Mouse (Mus musculus) midbrain, embryonic 15.5 days (tissue): ENCODE results near the gene 4930469K13Rik. TPM values are rescaled to one million over a fixed set of nuclear protein-coding genes. Genes with fewer than 3 reads are reported as not detected.

ENCODE experiments used
- polyA plus RNA-seq: library from polyadenylated mRNA; unstranded; fragments of >200 nt; fragmentation: Nextera tagmentation; extraction: Ambion mirVana; gene quantifications from 2 replicates; pipeline ENCODE4 v1.2.1, GENCODE M21; 2015

4930469K13Rik gene
- polyA plus RNA-seq, 1 experiment from 2014 or later, result not detected

Other genes starting within 250 kb of the 4930469K13Rik start
- gene Kcnmb1, start 135.5 kb downstream of the 4930469K13Rik start, polyA plus RNA-seq, result 0.20 and 0.21 TPM in 2 replicates
- gene Kcnip1, start 105.4 kb downstream of the 4930469K13Rik start, polyA plus RNA-seq, result 86.6 and 92.9 TPM in 2 replicates
- 2.6 and 4.0 TPM in 2 replicates for gene Lcp2, start 51.6 kb downstream of the 4930469K13Rik start, polyA plus RNA-seq
- gene Foxi1, start 109.5 kb upstream of the 4930469K13Rik start, polyA plus RNA-seq, result not detected in 2 replicates
- gene Fam196b, start 216.3 kb upstream of the 4930469K13Rik start, polyA plus RNA-seq, result 5.1 and 6.4 TPM in 2 replicates